Mouse (Mus musculus) liver, embryonic 13.5 days (tissue): ENCODE results near the gene Ube2o. TPM values are rescaled to one million over a fixed set of nuclear protein-coding genes. Genes with fewer than 3 reads are reported as not detected.

Source experiments
- ATAC-seq: fragments of 200-750 bp; cut with Nextera tagmentation; 2 replicates; pipeline ENCODE4 v1.8.0; 2017; ENCODE audit warnings: low read depth, mild to moderate bottlenecking, moderate number of reproducible peaks, moderate library complexity
- DNase-seq: peaks from one replicate; pipeline ENCODE4 v3.0.0; 2022
- H3K27ac ChIP-seq: fragments of 300-500 bp; sonication (generic); 2 replicates; pipeline ENCODE4 v1.5.1; 2015; ENCODE audit warnings: moderate library complexity, mild to moderate bottlenecking, inconsistent platforms
- H3K27me3 ChIP-seq: fragments of 300-500 bp; sonication (generic); 2 replicates; pipeline ENCODE4 v1.6.1; 2015; ENCODE audit warnings: mild to moderate bottlenecking, inconsistent platforms
- H3K36me3 ChIP-seq: fragments of 300-500 bp; sonication (generic); 2 replicates; pipeline ENCODE4 v1.6.1; 2015; ENCODE audit warnings: mild to moderate bottlenecking, inconsistent platforms
- H3K4me1 ChIP-seq: fragments of 300-500 bp; sonication (generic); replicated peaks from 2 replicates; pipeline ENCODE4 v1.6.1; 2015; ENCODE audit warnings: inconsistent platforms
- H3K4me2 ChIP-seq: fragments of 300-500 bp; sonication (generic); 2 replicates; pipeline ENCODE4 v1.6.1; 2015; ENCODE audit warnings: inconsistent platforms, mild to moderate bottlenecking, moderate library complexity
- H3K4me3 ChIP-seq: fragments of 300-500 bp; sonication (generic); replicated peaks from 2 replicates; pipeline ENCODE4 v1.5.1; 2015; ENCODE audit warnings: mild to moderate bottlenecking, inconsistent platforms
- H3K9ac ChIP-seq: fragments of 300-500 bp; sonication (generic); 2 replicates; pipeline ENCODE4 v1.6.1; 2015; ENCODE audit warnings: mild to moderate bottlenecking, inconsistent platforms
- H3K9me3 ChIP-seq: fragments of 300-500 bp; sonication (generic); replicated peaks from 2 replicates; pipeline ENCODE4 v1.6.1; 2016; ENCODE audit warnings: inconsistent platforms
- WGBS: fragments of 180-500 bp; shearing (Covaris S2); methylation state at CpG from one replicate; pipeline ENCODE4 v1.1.7; 2015; ENCODE audit not compliant: insufficient replicate concordance; 5-methylcytosine and 5-hydroxymethylcytosine counted together
- polyA plus RNA-seq: library from polyadenylated mRNA; unstranded; fragments of >200 nt; fragmentation: Nextera tagmentation; extraction: Ambion mirVana; gene quantifications from 2 replicates; pipeline ENCODE4 v1.2.1, GENCODE M21; 2015

Gene Ube2o
- polyA plus RNA-seq, 1 experiment from 2014 or later, result 22.1 TPM

DNA sequence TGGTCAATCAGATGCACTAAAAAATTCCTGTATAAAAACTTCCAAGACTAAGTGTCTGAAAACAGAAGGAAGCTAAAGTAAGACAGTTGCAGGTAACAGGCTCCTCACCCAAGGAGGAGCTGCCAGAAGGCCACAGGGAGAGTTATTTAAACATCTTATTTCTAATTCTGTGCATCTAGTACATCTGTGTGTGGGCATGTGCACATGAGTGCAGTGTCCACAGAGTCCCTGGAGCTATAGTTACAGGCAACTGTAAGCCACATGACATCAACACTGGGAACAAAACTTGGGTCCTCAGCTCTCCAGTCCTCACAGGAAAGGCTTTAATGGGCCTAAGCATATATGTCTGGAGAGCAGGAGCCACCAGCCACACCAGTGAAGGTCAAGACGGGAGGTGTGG, 29.1 kb downstream of the Ube2o start:
- Histone ChIP-seq H3K36me3 (peaks cover 26% of the 10 kb centered on the region), H3K4me2 (no peak overlapping the region), H3K27ac (peak overlapping the region; percentile 94), H3K9ac (0 out of 2 replicates have a peak overlapping the region, but pooled peaks have one; percentile 73), H3K4me3 (no peak overlapping the region), H3K4me1 (peaks cover 100% of the 10 kb centered on the region), H3K27me3 (no peaks in the 10 kb centered on the region), H3K9me3 (no peaks in the 10 kb centered on the region)
- no peak for ATAC-seq
- 89% methylated on average over 1 of the region's 1 CpGs for WGBS
- DNase-seq, result no peak

GRCm38 (mm10) chr11:116550748-116551147, 30.5 kb downstream of the Ube2o start:
- Histone ChIP-seq H3K9ac (peak overlapping the region; percentile 73), H3K4me2 (peak overlapping the region; percentile 70), H3K4me1 (peaks cover 99% of the 10 kb centered on the region), H3K36me3 (peaks cover 41% of the 10 kb centered on the region), H3K4me3 (0 out of 2 replicates have a peak overlapping the region, but pooled peaks have one; percentile 6), H3K27ac (peak overlapping the region; percentile 94), H3K27me3 (no peaks in the 10 kb centered on the region), H3K9me3 (no peaks in the 10 kb centered on the region)
- DNase-seq (no peak), ATAC-seq (no peak)
- 48% methylated on average over 7 of the region's 7 CpGs for WGBS

GRCm38 (mm10) chr11:116549273-116550038, 31.8 kb downstream of the Ube2o start:
- H3K4me2 ChIP-seq, result peak overlapping the region; percentile 70
- peaks cover 86% of the 10 kb centered on the region for H3K4me1 ChIP-seq
- ATAC-seq (peak; percentile 89), DNase-seq (peak; percentile 75)
- no peaks in the 10 kb centered on the region for H3K9me3 ChIP-seq
- H3K27me3 ChIP-seq, result no peaks in the 10 kb centered on the region
- peaks cover 54% of the 10 kb centered on the region for H3K36me3 ChIP-seq
- H3K4me3 ChIP-seq, result peak overlapping the region; percentile 42
- H3K27ac ChIP-seq, result peak overlapping the region; percentile 94
- peak overlapping the region; percentile 73 for H3K9ac ChIP-seq
- 32% methylated on average over 11 of the region's 11 CpGs for WGBS

- Histone ChIP-seq H3K9ac (peak overlapping the region; percentile 73), H3K9me3 (no peaks in the 10 kb centered on the region), H3K4me3 (peak overlapping the region; percentile 42), H3K4me1 (peaks cover 80% of the 10 kb centered on the region), H3K4me2 (peak overlapping the region; percentile 70), H3K36me3 (peaks cover 60% of the 10 kb centered on the region), H3K27ac (peak overlapping the region; percentile 94), H3K27me3 (no peaks in the 10 kb centered on the region)
- DNase-seq, result no peak
- no peak for ATAC-seq
- 83% methylated on average over 9 of the region's 9 CpGs for WGBS
These were observed 32.5 kb downstream of the Ube2o start for GRCm38 (mm10) chr11:116548780-116549179.

GRCm38 (mm10) chr11:116547296-116548060, 33.8 kb downstream of the Ube2o start:
- H3K27me3 ChIP-seq, result no peaks in the 10 kb centered on the region
- WGBS, result 87% methylated on average over 17 of the region's 17 CpGs
- H3K4me2 ChIP-seq, result no peak overlapping the region
- H3K36me3 ChIP-seq, result peaks cover 65% of the 10 kb centered on the region
- no peak overlapping the region for H3K9ac ChIP-seq
- ATAC-seq, result no peak
- peaks cover 71% of the 10 kb centered on the region for H3K4me1 ChIP-seq
- H3K9me3 ChIP-seq, result no peaks in the 10 kb centered on the region
- H3K27ac ChIP-seq, result peak overlapping the region; percentile 94; the same call in 1 of the 2 replicates
- no peak for DNase-seq
- no peak overlapping the region for H3K4me3 ChIP-seq

- Histone ChIP-seq H3K4me2 (no peak overlapping the region), H3K27ac (no peak overlapping the region), H3K4me1 (peaks cover 45% of the 10 kb centered on the region), H3K9ac (no peak overlapping the region), H3K4me3 (no peak overlapping the region), H3K36me3 (peaks cover 100% of the 10 kb centered on the region), H3K27me3 (no peaks in the 10 kb centered on the region), H3K9me3 (no peaks in the 10 kb centered on the region)
- WGBS, result 75% methylated on average over 4 of the region's 4 CpGs
- DNase-seq (no peak), ATAC-seq (no peak)
These were observed 38.1 kb downstream of the Ube2o start for GRCm38 (mm10) chr11:116543110-116543509.

- H3K27me3 ChIP-seq, result no peaks in the 10 kb centered on the region
- H3K27ac ChIP-seq, result 0 out of 2 replicates have a peak overlapping the region, but pooled peaks have one; percentile 15
- no peak overlapping the region for H3K9ac ChIP-seq
- H3K36me3 ChIP-seq, result peaks cover 100% of the 10 kb centered on the region
- no peaks in the 10 kb centered on the region for H3K9me3 ChIP-seq
- 90% methylated on average over 11 of the region's 11 CpGs for WGBS
- no peak overlapping the region for H3K4me3 ChIP-seq
- H3K4me2 ChIP-seq, result no peak overlapping the region
- H3K4me1 ChIP-seq, result peaks cover 45% of the 10 kb centered on the region
- no peak for ATAC-seq
- no peak for DNase-seq
These were observed 40.1 kb downstream of the Ube2o start for GRCm38 (mm10) chr11:116541183-116541582.

DNA sequence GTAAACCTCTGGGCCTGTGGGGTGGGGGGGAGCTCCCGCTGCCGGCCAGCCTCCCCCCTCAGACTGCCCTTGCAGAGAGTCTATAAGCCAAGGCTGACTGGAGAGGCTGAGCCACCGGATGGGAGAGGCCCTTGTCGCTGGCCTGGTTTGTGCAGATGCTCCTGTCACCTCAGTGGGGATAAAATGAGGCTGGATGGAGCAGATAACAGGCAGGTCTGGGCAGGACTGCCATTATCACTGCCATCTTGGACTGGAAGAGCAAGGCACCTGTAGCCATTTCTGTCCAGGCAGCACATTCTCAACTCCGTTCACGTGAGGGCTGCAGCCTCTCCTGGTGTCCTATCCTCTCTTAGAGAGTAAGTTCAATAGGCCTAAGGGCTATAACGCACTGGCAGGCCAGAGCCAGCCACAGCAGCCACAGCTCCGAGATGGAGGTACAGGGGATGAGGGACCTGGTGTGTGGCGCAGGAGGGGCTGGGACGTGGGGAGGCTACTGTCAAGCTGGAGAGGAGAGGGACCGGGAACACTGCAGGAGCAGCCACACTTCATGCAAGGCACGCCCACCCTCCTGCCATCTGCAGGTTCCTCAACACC, 43.0 kb downstream of the Ube2o start:
- Histone ChIP-seq H3K9me3 (no peaks in the 10 kb centered on the region), H3K4me1 (peaks cover 65% of the 10 kb centered on the region), H3K27ac (peak overlapping the region; percentile 98), H3K4me2 (peak overlapping the region; percentile 95), H3K27me3 (peaks cover 8% of the 10 kb centered on the region), H3K4me3 (no peak overlapping the region; the same call in 1 of the 2 replicates), H3K36me3 (peaks cover 83% of the 10 kb centered on the region), H3K9ac (peak overlapping the region; percentile 91)
- DNase-seq (peak; percentile 71), ATAC-seq (peak; percentile 18)
- WGBS, result 48% methylated on average over 12 of the region's 12 CpGs

- Histone ChIP-seq H3K4me2 (peak overlapping the region; percentile 95), H3K36me3 (peaks cover 75% of the 10 kb centered on the region), H3K9me3 (no peaks in the 10 kb centered on the region), H3K4me3 (peak overlapping the region; percentile 40), H3K27me3 (peaks cover 17% of the 10 kb centered on the region), H3K9ac (peak overlapping the region; percentile 91), H3K27ac (peak overlapping the region; percentile 98), H3K4me1 (peaks cover 74% of the 10 kb centered on the region)
- DNase-seq, result no peak
- whole genome bisulfite sequencing, result 54% methylated on average over 5 of the region's 5 CpGs
- no peak for ATAC-seq
These were observed 43.9 kb downstream of the Ube2o start for GRCm38 (mm10) chr11:116537388-116537787.

DNA sequence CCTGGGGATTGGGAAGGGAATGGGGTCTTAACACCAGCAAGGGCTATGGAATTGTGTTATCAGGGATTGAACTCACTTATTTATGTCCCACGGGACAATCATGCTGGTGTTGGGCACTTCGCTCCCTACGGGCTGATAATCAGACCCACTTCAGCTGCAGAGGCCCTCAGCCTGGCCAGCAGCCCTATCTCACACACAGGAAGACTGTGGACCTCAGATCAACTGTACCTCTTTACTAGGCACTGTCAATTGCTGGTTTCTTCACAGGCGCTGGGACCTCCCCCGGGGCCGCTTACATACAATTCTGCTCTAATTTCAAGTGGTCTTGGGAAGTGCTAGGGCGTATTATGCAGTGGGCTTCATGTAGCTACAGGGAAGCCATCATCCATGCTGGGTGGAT, 44.6 kb downstream of the Ube2o start:
- peaks cover 24% of the 10 kb centered on the region for H3K27me3 ChIP-seq
- H3K4me3 ChIP-seq, result peak overlapping the region; percentile 40
- ATAC-seq (peak; percentile 49), DNase-seq (peak; percentile 71)
- 22% methylated on average over 7 of the region's 7 CpGs for WGBS
- H3K27ac ChIP-seq, result peak overlapping the region; percentile 98
- peak overlapping the region; percentile 91 for H3K9ac ChIP-seq
- H3K9me3 ChIP-seq, result no peaks in the 10 kb centered on the region
- peaks cover 68% of the 10 kb centered on the region for H3K36me3 ChIP-seq
- peaks cover 81% of the 10 kb centered on the region for H3K4me1 ChIP-seq
- peak overlapping the region; percentile 95 for H3K4me2 ChIP-seq
